Mouse (Mus musculus) cerebellum, postnatal 14 days (tissue): ENCODE measurements at regions not wholly inside any gene's neighbourhood (a gene's known extent, or its start where the extent isn't known, plus 50 kb on each side); places are given as distances from the start of the nearest gene placed in this dataset.
A peak's percentile ranks its signal among the peaks of the same experiment; 100 is the strongest.

ENCODE experiments used
- DNase-seq, 2 experiments: peaks; one replicate each; pipeline ENCODE4 v3.0.0; 2021; ENCODE audit warnings: mixed read lengths in 2 of 2

GRCm38 (mm10) chr8:34623783-34624182 lies 512.2 kb upstream of the Gm10131 start:
- no peak for DNase-seq

- DNase-seq = no peak
These were observed 510.9 kb upstream of the Gm10131 start for GRCm38 (mm10) chr8:34622177-34623114.

- DNase-seq = no peak
These were observed 506.5 kb upstream of the Gm10131 start for GRCm38 (mm10) chr8:34618046-34618445.

GRCm38 (mm10) chr8:34614987-34615386 lies 503.4 kb upstream of the Gm10131 start:
- DNase-seq = no peak

GRCm38 (mm10) chr8:34614031-34614526 lies 502.5 kb upstream of the Gm10131 start:
- peak; percentile 68 to 78 for DNase-seq

GRCm38 (mm10) chr8:34613138-34613537 lies 501.6 kb upstream of the Gm10131 start:
- no peak for DNase-seq

- DNase-seq = no peak
These were observed 500.9 kb upstream of the Gm10131 start for GRCm38 (mm10) chr8:34612396-34612795.

- DNase-seq = no peak
These were observed 498.6 kb upstream of the Gm10131 start for GRCm38 (mm10) chr8:34610186-34610585.

GRCm38 (mm10) chr8:34607426-34607825 lies 495.9 kb upstream of the Gm10131 start:
- no peak for DNase-seq

GRCm38 (mm10) chr8:34605031-34605430 lies 493.5 kb upstream of the Gm10131 start:
- DNase-seq = no peak

GRCm38 (mm10) chr8:34604581-34604980 lies 493.0 kb upstream of the Gm10131 start:
- DNase-seq = no peak

GRCm38 (mm10) chr8:34601426-34601953 lies 490.0 kb upstream of the Gm10131 start:
- no peak for DNase-seq

GRCm38 (mm10) chr8:34600880-34601279 lies 489.3 kb upstream of the Gm10131 start:
- peak in 1 of 2 experiments; percentile 19 for DNase-seq

GRCm38 (mm10) chr8:34596593-34596992 lies 485.1 kb upstream of the Gm10131 start:
- DNase-seq = no peak

- DNase-seq = no peak
These were observed 479.6 kb upstream of the Gm10131 start for GRCm38 (mm10) chr8:34590976-34591749.

- no peak for DNase-seq
These were observed 466.5 kb upstream of the Gm10131 start for GRCm38 (mm10) chr8:34578043-34578442.

- DNase-seq = no peak
These were observed 462.5 kb upstream of the Gm10131 start for GRCm38 (mm10) chr8:34574009-34574408.

- no peak for DNase-seq
These were observed 461.7 kb upstream of the Gm10131 start for GRCm38 (mm10) chr8:34573007-34573881.

GRCm38 (mm10) chr8:34571736-34572135 lies 460.2 kb upstream of the Gm10131 start:
- no peak for DNase-seq

- DNase-seq = no peak
These were observed 450.7 kb upstream of the Gm10131 start for GRCm38 (mm10) chr8:34562278-34562677.

- no peak for DNase-seq
These were observed 438.2 kb upstream of the Gm10131 start for GRCm38 (mm10) chr8:34549786-34550185.

- DNase-seq = no peak
These were observed 435.3 kb upstream of the Gm10131 start for GRCm38 (mm10) chr8:34546815-34547214.
